Mouse (Mus musculus) cerebellum, adult 2 months (tissue): ENCODE measurements around the gene Insm1.

Source experiments
- CTCF ChIP-seq: fragments of 200-500 bp; IDR thresholded peaks from 2 replicates; pipeline ENCODE4 v1.5.1; 2011; ENCODE audit warnings: low read depth, mild to moderate bottlenecking, control low read depth, low read length, moderate library complexity, borderline replicate concordance; ENCODE audit not compliant: insufficient read depth
- POLR2A ChIP-seq: fragments of 200-500 bp; IDR thresholded peaks from 2 replicates; pipeline ENCODE4 v1.6.1; 2011; ENCODE audit warnings: low read length, control low read depth, borderline replicate concordance; ENCODE audit not compliant: insufficient read depth

DNA sequence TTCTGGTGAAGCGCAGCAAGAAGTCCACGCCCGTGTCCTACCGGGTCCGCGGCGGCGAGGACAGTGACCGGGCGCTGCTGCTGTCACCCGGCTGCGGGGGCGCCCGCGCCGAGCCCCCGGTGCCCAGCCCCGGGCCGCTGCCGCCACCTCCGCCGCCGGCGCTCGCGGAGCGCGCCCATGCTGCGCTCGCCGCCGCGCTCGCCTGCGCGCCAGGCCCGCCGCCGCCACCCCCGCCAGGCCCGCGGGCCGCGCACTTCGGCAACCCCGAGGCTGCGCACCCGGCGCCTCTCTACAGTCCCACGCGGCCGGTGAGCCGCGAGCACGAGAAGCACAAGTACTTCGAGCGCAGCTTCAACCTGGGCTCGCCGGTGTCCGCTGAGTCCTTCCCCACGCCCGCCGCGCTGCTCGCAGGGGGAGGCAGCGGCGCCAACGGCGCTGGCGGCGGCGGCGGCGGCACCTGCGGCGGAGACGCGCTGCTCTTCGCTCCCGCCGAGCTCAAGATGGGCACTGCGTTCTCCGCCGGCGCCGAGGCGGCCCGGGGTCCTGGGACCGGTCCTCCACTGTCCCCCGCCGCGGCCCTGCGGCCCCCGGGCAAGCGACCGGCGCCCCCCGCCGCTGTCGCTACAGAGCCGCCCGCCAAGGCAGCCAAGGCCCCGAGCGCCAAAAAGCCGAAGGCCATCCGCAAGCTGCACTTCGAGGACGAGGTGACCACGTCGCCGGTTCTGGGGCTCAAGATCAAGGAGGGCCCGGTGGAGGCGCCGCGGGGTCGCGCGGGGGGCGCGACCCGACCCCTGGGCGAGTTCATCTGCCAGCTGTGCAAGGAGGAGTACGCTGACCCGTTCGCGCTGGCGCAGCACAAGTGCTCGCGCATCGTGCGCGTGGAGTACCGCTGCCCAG lies 806 bp downstream of the Insm1 start:
- TF ChIP-seq CTCF: no peak
- TF ChIP-seq POLR2A: no peak
